Mouse (Mus musculus) limb, embryonic 14.5 days (tissue): ENCODE data around the gene Lrrc1. TPM values are rescaled to one million over a fixed set of nuclear protein-coding genes. Genes with fewer than 3 reads are reported as not detected.

Experiments
- ATAC-seq: fragments of 200-750 bp; cut with Nextera tagmentation; 2 replicates; pipeline ENCODE4 v1.8.0; 2017; ENCODE audit warnings: low read depth, moderate number of reproducible peaks, moderate TSS enrichment; ENCODE audit not compliant: low FRiP score
- DNase-seq: peaks from one replicate; pipeline ENCODE4 v3.0.0-alpha.2; 2015; ENCODE audit warnings: low spot score
- H3K27ac ChIP-seq: fragments of 300-500 bp; sonication (generic); replicated peaks from 2 replicates; pipeline ENCODE4 v1.5.1; 2014; ENCODE audit warnings: low read depth, mild to moderate bottlenecking, low read length, moderate library complexity, mixed read lengths
- H3K27me3 ChIP-seq: fragments of 300-500 bp; sonication (generic); 2 replicates; pipeline ENCODE4 v1.6.1; 2014; ENCODE audit warnings: low read length, mixed read lengths; ENCODE audit not compliant: control insufficient read depth, insufficient read depth
- H3K36me3 ChIP-seq: fragments of 300-500 bp; sonication (generic); 2 replicates; pipeline ENCODE4 v1.6.1; 2014; ENCODE audit warnings: mild to moderate bottlenecking, low read length, moderate library complexity, mixed read lengths; ENCODE audit not compliant: control insufficient read depth, insufficient read depth
- H3K4me1 ChIP-seq: fragments of 300-500 bp; sonication (generic); 2 replicates; pipeline ENCODE4 v1.6.1; 2014; ENCODE audit warnings: antibody characterized with exemption, low read length, mixed read lengths; ENCODE audit not compliant: control insufficient read depth, insufficient read depth
- H3K4me2 ChIP-seq: fragments of 300-500 bp; sonication (generic); replicated peaks from 2 replicates; pipeline ENCODE4 v1.6.1; 2014; ENCODE audit warnings: low read depth, mild to moderate bottlenecking, low read length, moderate library complexity; ENCODE audit not compliant: severe bottlenecking
- H3K4me3 ChIP-seq: fragments of 300-500 bp; sonication (generic); replicated peaks from 2 replicates; pipeline ENCODE4 v1.5.1; 2014; ENCODE audit warnings: low read length
- H3K9ac ChIP-seq: fragments of 300-500 bp; sonication (generic); 2 replicates; pipeline ENCODE4 v1.6.1; 2014; ENCODE audit warnings: mild to moderate bottlenecking, low read depth, low read length, moderate library complexity; ENCODE audit not compliant: severe bottlenecking
- H3K9me3 ChIP-seq: fragments of 300-500 bp; sonication (generic); 2 replicates; pipeline ENCODE4 v1.6.1; 2016; ENCODE audit warnings: low read length; ENCODE audit not compliant: control insufficient read depth
- POLR2A ChIP-seq: fragments of 200-500 bp; IDR thresholded peaks from 2 replicates; pipeline ENCODE4 v1.8.0; 2012; ENCODE audit warnings: inconsistent platforms, mild to moderate bottlenecking, moderate library complexity, borderline replicate concordance; ENCODE audit not compliant: insufficient read depth, insufficient read length; ENCODE audit errors: extremely low read depth
- WGBS: fragments of 180-500 bp; shearing (Covaris S2); extraction: QIAGEN DNeasy Blood & Tissue Kit; methylation state at CpG from one replicate; pipeline ENCODE4 v1.1.7; 2014; 5-methylcytosine and 5-hydroxymethylcytosine counted together
- polyA plus RNA-seq, 2 experiments: library from polyadenylated mRNA; depleted of rRNA in 1 of 2; stranded (reverse) in 1 of 2; unstranded in 1 of 2; fragments of >200 nt; fragmentation: Nextera tagmentation in 1 of 2; extraction: Ambion mirVana in 1 of 2; gene quantifications; 2 replicates each; pipeline versions ENCODE4 v1.2.1 to v1.2.3; 2012 to 2014

Lrrc1 gene
- polyA plus RNA-seq, 2 experiments: 16.8 to 26.6 TPM

DNA sequence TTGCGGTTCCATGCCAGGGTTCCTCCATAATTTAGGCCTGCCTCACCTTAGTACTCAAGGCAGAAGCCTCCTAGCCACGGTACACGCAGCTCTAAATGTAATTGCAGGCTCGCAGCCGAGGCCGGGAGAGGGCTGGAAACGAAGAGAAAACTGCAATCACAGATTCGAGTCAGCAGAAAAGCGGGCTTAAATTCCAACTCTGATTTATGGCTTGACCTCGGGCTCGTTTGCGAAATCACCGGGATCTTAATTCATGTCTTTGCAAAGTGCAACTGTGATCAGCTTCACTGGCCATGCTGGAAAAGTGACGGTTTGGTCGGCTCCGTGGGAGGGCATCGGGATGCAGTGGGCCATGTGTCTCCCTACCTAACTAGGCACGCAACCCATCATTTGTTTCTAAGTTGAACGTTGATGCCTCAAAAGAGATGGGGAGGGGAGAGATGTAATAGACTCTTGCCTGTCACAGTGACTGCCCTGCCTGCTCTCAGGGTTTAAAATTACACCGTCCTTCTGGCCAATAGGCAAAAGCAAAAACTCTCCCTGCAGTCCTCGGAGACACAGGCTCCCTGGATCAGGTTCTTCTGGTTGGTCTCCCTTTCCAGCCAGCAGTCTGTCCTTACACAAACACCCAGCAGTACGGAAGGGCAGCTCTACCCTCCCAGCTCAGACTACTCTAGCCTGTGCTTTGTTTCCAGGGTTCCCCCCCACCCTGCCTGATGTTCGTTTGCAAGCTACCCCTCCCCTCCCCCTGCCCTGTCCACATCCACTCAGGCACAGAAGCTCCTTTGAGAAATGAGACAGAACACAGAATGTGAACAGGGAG is 117.2 kb downstream of the Lrrc1 start:
- ATAC-seq (peak; percentile 76), DNase-seq (peak; percentile 61)
- Histone ChIP-seq H3K36me3 (peaks cover 9% of the 10 kb centered on the region; the same call in 1 of the 2 replicates), H3K4me1 (peaks cover 32% of the 10 kb centered on the region), H3K4me3 (peak overlapping the region; percentile 18), H3K9ac (0 out of 2 replicates have a peak overlapping the region, but pooled peaks have one; percentile 39), H3K9me3 (no peaks in the 10 kb centered on the region), H3K27ac (peak overlapping the region; percentile 44), H3K27me3 (no peaks in the 10 kb centered on the region), H3K4me2 (peak overlapping the region; percentile 46)
- TF ChIP-seq POLR2A: no peak
- 13% methylated on average over 23 of the region's 23 CpGs for WGBS

DNA sequence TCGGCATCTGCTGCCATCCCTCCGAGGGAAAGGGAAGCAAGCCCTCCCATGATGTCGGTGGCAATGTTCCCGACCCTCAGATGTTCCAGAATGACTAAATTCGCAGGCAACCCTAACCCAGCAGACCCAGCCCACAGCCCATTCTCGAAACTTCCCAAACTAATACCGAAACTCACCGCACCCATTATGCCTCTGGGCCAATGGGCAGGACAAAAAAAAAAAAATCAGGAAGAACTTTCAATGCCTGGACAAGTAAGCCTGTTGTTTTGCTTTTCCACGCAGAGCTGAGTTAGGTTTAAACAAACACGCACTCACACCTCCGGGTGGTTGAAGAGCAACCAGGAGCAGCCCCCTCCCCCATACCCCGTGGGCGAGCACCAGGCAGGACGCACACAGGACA is 118.6 kb downstream of the Lrrc1 start:
- no peak for TF ChIP-seq POLR2A
- H3K4me2 ChIP-seq: no peak overlapping the region
- DNase-seq: no peak
- 60% methylated on average over 14 of the region's 14 CpGs for WGBS
- no peaks in the 10 kb centered on the region for H3K27me3 ChIP-seq
- peaks cover 32% of the 10 kb centered on the region for H3K4me1 ChIP-seq
- H3K9me3 ChIP-seq: no peaks in the 10 kb centered on the region
- no peak overlapping the region for H3K9ac ChIP-seq
- H3K4me3 ChIP-seq: no peak overlapping the region
- no peak for ATAC-seq
- H3K27ac ChIP-seq: no peak overlapping the region
- H3K36me3 ChIP-seq: 0 out of 2 replicates have a peak, but pooled peaks cover 3% of the 10 kb centered on the region

DNA sequence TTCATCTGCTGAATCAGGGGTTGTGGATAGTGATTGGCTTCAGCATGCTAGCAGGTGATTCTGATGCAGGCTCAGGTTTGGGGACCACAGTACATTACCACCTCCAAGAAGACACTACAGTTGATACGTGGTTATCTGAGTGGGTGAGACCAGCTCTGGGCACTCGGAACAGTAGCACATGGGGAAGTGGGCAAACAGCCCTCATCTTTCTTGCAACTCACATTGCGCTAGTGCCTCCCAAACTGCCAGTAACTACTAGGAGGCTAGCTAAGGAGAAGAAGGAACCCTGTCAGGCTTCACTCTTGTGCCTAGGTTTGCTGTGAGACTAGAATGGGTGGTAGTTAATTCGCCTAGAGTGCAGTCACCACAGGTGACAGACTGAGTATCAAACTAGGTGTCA is 119.1 kb downstream of the Lrrc1 start:
- WGBS: 92% methylated on average over 4 of the region's 4 CpGs
- ATAC-seq: no peak

DNA sequence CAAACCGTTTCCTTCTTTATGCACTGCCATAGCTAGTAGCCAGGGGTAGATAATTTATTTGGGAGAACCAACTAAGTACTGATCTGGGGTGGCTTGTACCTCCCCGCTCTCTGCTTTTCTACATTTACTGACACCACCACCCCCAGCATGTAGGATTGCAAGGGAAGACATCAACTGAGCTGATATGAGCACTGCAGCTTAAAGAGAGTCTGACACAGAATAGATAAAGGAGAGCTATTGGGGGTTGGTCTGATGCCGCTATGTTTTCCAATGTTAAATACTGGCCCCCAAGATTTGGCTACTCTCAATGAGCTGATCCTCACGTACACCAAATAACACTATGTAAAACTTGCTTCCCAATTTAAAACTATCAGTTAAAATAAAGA is 124.5 kb downstream of the Lrrc1 start:
- no peaks in the 10 kb centered on the region for H3K4me1 ChIP-seq

More for the DNA sequence above, 119.1 kb downstream of the Lrrc1 start:
- H3K36me3 ChIP-seq: no peaks in the 10 kb centered on the region
- H3K4me2 ChIP-seq: no peak overlapping the region
- no peak for DNase-seq
- H3K9ac ChIP-seq: no peak overlapping the region
- no peak overlapping the region for H3K27ac ChIP-seq
- H3K27me3 ChIP-seq: no peaks in the 10 kb centered on the region
- no peak for TF ChIP-seq POLR2A
- H3K4me1 ChIP-seq: peaks cover 32% of the 10 kb centered on the region
- no peaks in the 10 kb centered on the region for H3K9me3 ChIP-seq
- H3K4me3 ChIP-seq: no peak overlapping the region

DNA sequence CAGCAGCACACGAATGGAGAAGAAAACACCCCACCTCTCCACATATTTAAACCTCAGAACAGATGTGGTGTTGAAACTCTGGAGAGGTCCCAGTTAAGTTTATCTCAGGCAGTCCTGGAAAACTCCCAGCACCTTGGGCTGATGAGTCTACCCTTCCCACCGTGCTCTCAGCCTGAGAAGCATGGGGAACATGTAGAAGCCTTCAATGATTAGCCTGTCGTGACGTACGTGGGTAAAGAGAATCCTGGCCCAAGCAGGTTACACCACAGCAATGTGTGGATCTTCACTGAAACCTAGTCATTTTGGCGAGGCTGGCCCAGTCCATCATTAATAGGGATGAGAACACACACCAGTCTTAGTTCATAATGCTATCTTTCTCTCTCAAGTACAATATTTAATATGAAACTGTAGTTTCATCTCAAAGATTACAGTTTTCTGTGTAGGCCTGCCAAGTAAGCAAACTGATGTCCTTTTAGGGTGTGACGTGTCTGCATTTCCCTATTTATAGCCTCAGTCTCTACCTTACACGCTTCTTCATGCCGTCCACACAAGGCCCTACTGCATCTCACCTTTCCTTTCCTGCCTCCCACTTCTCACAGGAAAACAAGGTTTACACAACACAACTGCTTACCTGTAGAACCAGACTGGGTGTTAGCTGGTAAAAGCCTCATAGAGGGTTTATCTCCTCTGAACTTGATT is 125.0 kb downstream of the Lrrc1 start:
- TF ChIP-seq POLR2A: no peak
- Histone ChIP-seq H3K4me2 (no peak overlapping the region), H3K9ac (no peak overlapping the region), H3K27ac (no peak overlapping the region), H3K9me3 (no peaks in the 10 kb centered on the region), H3K36me3 (no peaks in the 10 kb centered on the region), H3K27me3 (no peaks in the 10 kb centered on the region), H3K4me3 (no peak overlapping the region), H3K4me1 (no peaks in the 10 kb centered on the region)
- ATAC-seq (no peak), DNase-seq (no peak)
- 87% methylated on average over 9 of the region's 9 CpGs for WGBS

More for the DNA sequence above, 124.5 kb downstream of the Lrrc1 start:
- Histone ChIP-seq H3K9ac (no peak overlapping the region), H3K4me2 (no peak overlapping the region), H3K27me3 (no peaks in the 10 kb centered on the region), H3K9me3 (no peaks in the 10 kb centered on the region), H3K36me3 (no peaks in the 10 kb centered on the region), H3K27ac (no peak overlapping the region), H3K4me3 (no peak overlapping the region)
- 89% methylated on average over 4 of the region's 4 CpGs for WGBS
- DNase-seq (no peak), ATAC-seq (no peak)
- no peak for TF ChIP-seq POLR2A
